9 mouse cellular contexts compared by ENCODE assay signal in the genomic region with DNA sequence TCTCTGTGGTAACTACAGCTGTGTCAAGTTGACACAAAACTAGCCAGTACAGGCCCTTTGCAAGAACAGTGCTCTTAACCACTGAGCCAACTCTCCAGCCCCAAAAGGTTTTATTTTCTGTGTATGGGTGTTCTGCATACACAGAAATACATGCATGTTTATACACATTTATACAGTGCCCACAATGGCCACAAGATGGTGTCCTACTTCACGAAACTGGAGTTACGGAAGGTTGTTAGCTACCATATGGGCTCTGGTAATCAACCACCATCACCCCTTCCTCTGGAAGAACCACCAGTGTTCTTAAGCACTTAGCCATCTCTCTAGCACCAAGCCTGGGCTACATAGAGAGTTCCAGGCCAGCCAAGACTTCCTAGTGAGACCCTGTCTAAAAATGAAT. TPM values are rescaled to one million over a fixed set of nuclear protein-coding genes. Genes with fewer than 3 reads are reported as not detected.
A peak's percentile ranks its signal among the peaks of the same experiment; 100 is the strongest.
DNase-seq lines count a peak whose midpoint lies in the region; ATAC-seq lines count a peak whose summit lies in the region.
"Had no signal": no experiment of that assay in that cellular context is flagged by ENCODE, and none has a peak within 500 bp of the region (broad histone marks: within the 10 kb centered on the region; RNA-seq: fewer than 3 reads in every experiment).

No protein-coding gene starts in this region.

- H3K4me2 ChIP-seq in liver, embryonic 12.5 days = no peak overlapping the region
- H3K4me2 ChIP-seq: hindbrain, embryonic 14.5 days had no signal

- DNase-seq in adrenal gland, postnatal 14 days = peak; percentile 46
- DNase-seq in adrenal gland, adult 18-20 months (ENCODE audit: low spot score in 2 of 2) = no peak
- peak; percentile 35 for DNase-seq in liver
- peak; percentile 57 for DNase-seq in c-Kit-positive CD71-positive TER-119-positive erythroid progenitor cells, embryonic 14.5 days (ENCODE audit: low spot score)
- no peak for DNase-seq in urinary bladder, postnatal 4 days (ENCODE audit: low spot score in 2 of 2)
- no peak for DNase-seq in adrenal gland, adult 2 months

- no peak overlapping the region for H3K27ac ChIP-seq in liver, embryonic 12.5 days
- H3K27ac ChIP-seq: hindbrain, embryonic 14.5 days had no signal

- no peaks in the 10 kb centered on the region for H3K36me3 ChIP-seq in liver, embryonic 12.5 days

- H3K27me3 ChIP-seq in liver, embryonic 12.5 days (replicated peaks) = no peaks in the 10 kb centered on the region

- no peak overlapping the region for H3K4me3 ChIP-seq in liver, embryonic 12.5 days

- ATAC-seq in liver, embryonic 12.5 days = no peak
- peak; percentile 61 for ATAC-seq in monocyte, adult 5-6 weeks (replicated peaks; ENCODE audit: insufficient number of reproducible peaks, low FRiP score, low TSS enrichment, poor library complexity, severe bottlenecking)

- H3K9ac ChIP-seq in liver, embryonic 12.5 days = no peak overlapping the region
- H3K9ac ChIP-seq: hindbrain, embryonic 14.5 days had no signal

- H3K4me1 ChIP-seq in liver, embryonic 12.5 days = peaks cover 12% of the 10 kb centered on the region; the same call in 1 of the 2 replicates

- 51% methylated on average over 2 of the region's 2 CpGs for WGBS in liver, embryonic 12.5 days (ENCODE audit: insufficient replicate concordance)

- no peaks in the 10 kb centered on the region for H3K9me3 ChIP-seq in liver, embryonic 12.5 days (replicated peaks)

RNA-seq across cellular contexts. Expression of gene E4f1, which starts 8.5 kb away (rescaled TPM):
- 16.2 and 19.4 TPM in 2 replicates for total RNA-seq in adrenal gland, postnatal 14 days (2021)
- total RNA-seq in adrenal gland, adult 18-20 months (2021) = 10 to 100 TPM; 21.9 to 23.1 TPM
- 19.2 and 20.7 TPM in 2 replicates for polyA plus RNA-seq in liver, embryonic 12.5 days (2016; fragmentation: Nextera tagmentation; extraction: Ambion mirVana)
- 26.9 to 32.5 TPM (median 29.5 TPM) in 3 replicates for total RNA-seq in monocyte, adult 5-6 weeks (2017)
- 10 to 100 TPM; 17.0 to 21.8 TPM for total RNA-seq in adrenal gland, adult 2 months (2021)
- polyA plus RNA-seq in adrenal gland, adult 2 months (2012; rRNA removed) = 57.5 and 59.5 TPM in 2 replicates

RNA-seq across cellular contexts. Expression of gene Pgp, which starts 8.6 kb away (rescaled TPM):
- 55.8 and 59.0 TPM in 2 replicates for total RNA-seq in adrenal gland, postnatal 14 days (2021)
- total RNA-seq in adrenal gland, adult 18-20 months (2021) = 10 to 100 TPM; 85.8 to 86.4 TPM
- 99.5 and 101 TPM in 2 replicates for polyA plus RNA-seq in liver, embryonic 12.5 days (2016; fragmentation: Nextera tagmentation; extraction: Ambion mirVana)
- 8.4 to 10.1 TPM (median 9.1 TPM) in 3 replicates for total RNA-seq in monocyte, adult 5-6 weeks (2017)
- 100 to 1,000 TPM in 1 of 2 experiments, 10 to 100 TPM in 1; 65.0 to 104 TPM for total RNA-seq in adrenal gland, adult 2 months (2021)
- polyA plus RNA-seq in adrenal gland, adult 2 months (2012; rRNA removed) = 254 TPM in 2 replicates

RNA-seq across cellular contexts. Expression of gene Bricd5, which starts 12.1 kb away (rescaled TPM):
- 0.75 TPM in 1 of 2 replicates, not detected in the other for total RNA-seq in adrenal gland, postnatal 14 days (2021)
- under 1 TPM; 0.42 to 0.53 TPM for total RNA-seq in adrenal gland, adult 18-20 months (2021)
- polyA plus RNA-seq in liver, embryonic 12.5 days (2016; fragmentation: Nextera tagmentation; extraction: Ambion mirVana) = 0.18 TPM in 1 of 2 replicates, not detected in the other
- total RNA-seq in monocyte, adult 5-6 weeks (2017) = 1.3 TPM in 1 of 3 replicates, not detected in the others
- total RNA-seq in adrenal gland, adult 2 months (2021) = under 1 TPM; 0.38 to 0.69 TPM
- 0.57 and 0.67 TPM in 2 replicates for polyA plus RNA-seq in adrenal gland, adult 2 months (2012; rRNA removed)

RNA-seq across cellular contexts. Expression of gene Mlst8, which starts 17.3 kb away (rescaled TPM):
- total RNA-seq in adrenal gland, postnatal 14 days (2021) = 19.5 and 23.3 TPM in 2 replicates
- 10 to 100 TPM; 24.6 to 26.5 TPM for total RNA-seq in adrenal gland, adult 18-20 months (2021)
- polyA plus RNA-seq in liver, embryonic 12.5 days (2016; fragmentation: Nextera tagmentation; extraction: Ambion mirVana) = 17.2 and 19.4 TPM in 2 replicates
- total RNA-seq in monocyte, adult 5-6 weeks (2017) = 8.4 to 19.3 TPM (median 11.2 TPM) in 3 replicates
- total RNA-seq in adrenal gland, adult 2 months (2021) = 10 to 100 TPM; 25.6 to 26.0 TPM
- 44.5 and 61.7 TPM in 2 replicates for polyA plus RNA-seq in adrenal gland, adult 2 months (2012; rRNA removed)

RNA-seq across cellular contexts. Expression of gene Dnase1l2, which starts 18.7 kb away (rescaled TPM):
- 1.8 and 2.5 TPM in 2 replicates for total RNA-seq in adrenal gland, postnatal 14 days (2021)
- total RNA-seq in adrenal gland, adult 18-20 months (2021) = 1 to 10 TPM; 2.8 to 4.0 TPM
- polyA plus RNA-seq in liver, embryonic 12.5 days (2016; fragmentation: Nextera tagmentation; extraction: Ambion mirVana) = 0.70 and 0.96 TPM in 2 replicates
- 1.6 to 2.2 TPM in 2 of 3 replicates, not detected in the other for total RNA-seq in monocyte, adult 5-6 weeks (2017)
- total RNA-seq in adrenal gland, adult 2 months (2021) = 1 to 10 TPM; 2.1 to 3.7 TPM
- 1.8 and 4.1 TPM in 2 replicates for polyA plus RNA-seq in adrenal gland, adult 2 months (2012; rRNA removed)

Comparison
In these comparisons a context has a peak if more than half of its experiments do, and no peak if none do; other contexts are left out.
1. DNase-seq: peak in adrenal gland, postnatal 14 days (single experiment), liver (single experiment) and c-Kit-positive CD71-positive TER-119-positive erythroid progenitor cells, embryonic 14.5 days (single experiment); none in adrenal gland, adult 18-20 months (0 of 2), urinary bladder, postnatal 4 days (0 of 2) and adrenal gland, adult 2 months (single experiment).